Mouse (Mus musculus) testis, adult 2 months (tissue): ENCODE results near the gene Rras2.

Experiments used
- CTCF ChIP-seq: fragments of 200-500 bp; IDR thresholded peaks from 2 replicates; pipeline ENCODE4 v1.5.1; 2012; ENCODE audit warnings: low read depth, mild to moderate bottlenecking, inconsistent platforms, low read length, moderate library complexity; ENCODE audit not compliant: control insufficient read depth, insufficient read depth, insufficient replicate concordance
- POLR2A ChIP-seq: fragments of 200-500 bp; IDR thresholded peaks from 2 replicates; pipeline ENCODE4 v1.6.1; 2012; ENCODE audit warnings: low read depth, mild to moderate bottlenecking, inconsistent platforms, low read length, moderate library complexity; ENCODE audit not compliant: control insufficient read depth

DNA sequence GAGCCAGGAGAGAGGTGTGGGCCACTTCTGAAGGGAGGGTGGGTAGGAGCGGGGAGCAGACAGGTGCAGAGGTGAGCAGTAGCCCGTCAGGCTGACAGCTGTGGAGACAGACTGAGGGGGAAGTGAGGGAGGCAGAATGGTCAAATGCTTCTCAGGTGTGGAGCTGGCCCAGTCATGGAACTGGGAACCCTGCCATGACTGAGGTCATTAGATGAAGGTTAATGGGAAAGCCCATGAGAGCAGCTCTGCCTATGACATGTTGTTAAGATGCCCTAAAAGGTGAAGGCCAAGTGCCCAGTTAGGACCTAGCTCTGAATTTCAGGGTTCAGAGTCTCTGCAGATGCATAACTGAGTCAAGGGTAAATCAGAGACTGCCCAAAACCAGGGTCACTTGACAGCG is 98.7 kb downstream of the Rras2 start:
- TF ChIP-seq CTCF: no peak
- no peak for TF ChIP-seq POLR2A
